Mouse (Mus musculus) lung, adult 2 months (tissue): ENCODE results near the gene Rrp12.

Experiments
- CTCF ChIP-seq: fragments of 200-500 bp; IDR thresholded peaks from 2 replicates; pipeline ENCODE4 v1.5.1; 2011; ENCODE audit warnings: mild to moderate bottlenecking, low read length, control low read depth; ENCODE audit not compliant: insufficient read depth
- POLR2A ChIP-seq: fragments of 200-500 bp; IDR thresholded peaks from 2 replicates; pipeline ENCODE4 v1.6.1; 2011; ENCODE audit warnings: low read depth, mild to moderate bottlenecking, control low read depth, low read length, borderline replicate concordance; ENCODE audit errors: extremely low read depth

- no peak for TF ChIP-seq CTCF
- TF ChIP-seq POLR2A, result no peak
Measured at GRCm38 (mm10) chr19:41916853-41917252, 20.9 kb upstream of the Rrp12 start.
